Mouse (Mus musculus) C2C12 (cell line): Measurements from ENCODE around the gene Shkbp1. TPM values are rescaled to one million over a fixed set of nuclear protein-coding genes. Genes with fewer than 3 reads are reported as not detected.

Source experiments
- H3K27me3 ChIP-seq: one replicate; pipeline ENCODE4 v1.6.1; 2011; ENCODE audit not compliant: control insufficient read depth, insufficient read depth, insufficient read length
- H3K36me3 ChIP-seq: one replicate; pipeline ENCODE4 v1.6.1; 2011; ENCODE audit not compliant: control insufficient read depth, insufficient read depth
- H3K4me3 ChIP-seq: one replicate; pipeline ENCODE4 v1.5.1; 2011; ENCODE audit warnings: mild to moderate bottlenecking, control low read depth; ENCODE audit not compliant: poor library complexity, insufficient read depth, severe bottlenecking
- H3K79me2 ChIP-seq: one replicate; pipeline ENCODE4 v1.6.1; 2011; ENCODE audit not compliant: control insufficient read depth, insufficient read depth
- H3K79me3 ChIP-seq: one replicate; pipeline ENCODE4 v1.6.1; 2011; ENCODE audit warnings: low read depth, control low read depth
- H3ac ChIP-seq: one replicate; pipeline ENCODE3; 2011; ENCODE audit warnings: low read depth; ENCODE audit not compliant: control insufficient read depth, insufficient read length
- CEBPB ChIP-seq: IDR thresholded peaks from one replicate; pipeline ENCODE4 v1.6.1; 2011; ENCODE audit warnings: low read depth, mild to moderate bottlenecking, control low read depth, moderate library complexity
- CTCF ChIP-seq: IDR thresholded peaks from one replicate; pipeline ENCODE4 v1.5.1; 2011; ENCODE audit not compliant: control insufficient read depth, insufficient read depth, insufficient read length
- FOSL1 ChIP-seq: IDR thresholded peaks from one replicate; pipeline ENCODE4 v1.8.0; 2011; ENCODE audit warnings: mild to moderate bottlenecking, low read length; ENCODE audit not compliant: poor library complexity, insufficient read depth, severe bottlenecking
- MAX ChIP-seq: IDR thresholded peaks from one replicate; pipeline ENCODE4 v1.6.1; 2011; ENCODE audit warnings: mild to moderate bottlenecking, control low read depth
- MYOD1 ChIP-seq: IDR thresholded peaks from one replicate; pipeline ENCODE4 v1.6.1; 2011; ENCODE audit warnings: low read depth; ENCODE audit not compliant: control insufficient read depth, insufficient read length
- MYOG ChIP-seq: IDR thresholded peaks from one replicate; pipeline ENCODE4 v1.6.1; 2011; ENCODE audit not compliant: control insufficient read depth, insufficient read length; ENCODE audit errors: extremely low read depth
- USF1 ChIP-seq: IDR thresholded peaks from one replicate; pipeline ENCODE4 v1.6.1; 2011; ENCODE audit warnings: low read depth, mild to moderate bottlenecking, control low read depth, moderate library complexity
- polyA plus RNA-seq: library from polyadenylated mRNA; unstranded; fragments of >200 nt; fragmentation: generic; extraction: Trizol; gene quantifications from one replicate; pipeline ENCODE4 v1.2.1, GENCODE M21; 2012; ENCODE audit warnings: missing spikeins

Gene Shkbp1
- polyA plus RNA-seq, 1 experiment, result 27.6 TPM

- TF ChIP-seq CTCF, result no peak
- TF ChIP-seq MYOD1, result no peak
- no peak for TF ChIP-seq FOSL1
- H3K4me3 ChIP-seq, result no peak overlapping the region
Measured at GRCm38 (mm10) chr7:27308821-27309549, 46.8 kb downstream of the Shkbp1 start.

GRCm38 (mm10) chr7:27307551-27307950 is 48.3 kb downstream of the Shkbp1 start:
- TF ChIP-seq MYOD1, result no peak
- TF ChIP-seq CEBPB, result no peak
- TF ChIP-seq MAX, result no peak
- TF ChIP-seq CTCF, result no peak
- no peak for TF ChIP-seq MYOG
- TF ChIP-seq USF1, result no peak
- TF ChIP-seq FOSL1, result no peak
- Histone ChIP-seq H3K4me3 (no peak overlapping the region), H3K27me3 (no peaks in the 10 kb centered on the region), H3K36me3 (no peaks in the 10 kb centered on the region), H3ac (no peak overlapping the region), H3K79me3 (no peaks in the 10 kb centered on the region), H3K79me2 (no peaks in the 10 kb centered on the region)

More at GRCm38 (mm10) chr7:27308821-27309549, 46.8 kb downstream of the Shkbp1 start:
- Histone ChIP-seq H3K36me3 (peaks cover 8% of the 10 kb centered on the region), H3ac (no peak overlapping the region), H3K27me3 (no peaks in the 10 kb centered on the region), H3K79me3 (no peaks in the 10 kb centered on the region), H3K79me2 (no peaks in the 10 kb centered on the region)

DNA sequence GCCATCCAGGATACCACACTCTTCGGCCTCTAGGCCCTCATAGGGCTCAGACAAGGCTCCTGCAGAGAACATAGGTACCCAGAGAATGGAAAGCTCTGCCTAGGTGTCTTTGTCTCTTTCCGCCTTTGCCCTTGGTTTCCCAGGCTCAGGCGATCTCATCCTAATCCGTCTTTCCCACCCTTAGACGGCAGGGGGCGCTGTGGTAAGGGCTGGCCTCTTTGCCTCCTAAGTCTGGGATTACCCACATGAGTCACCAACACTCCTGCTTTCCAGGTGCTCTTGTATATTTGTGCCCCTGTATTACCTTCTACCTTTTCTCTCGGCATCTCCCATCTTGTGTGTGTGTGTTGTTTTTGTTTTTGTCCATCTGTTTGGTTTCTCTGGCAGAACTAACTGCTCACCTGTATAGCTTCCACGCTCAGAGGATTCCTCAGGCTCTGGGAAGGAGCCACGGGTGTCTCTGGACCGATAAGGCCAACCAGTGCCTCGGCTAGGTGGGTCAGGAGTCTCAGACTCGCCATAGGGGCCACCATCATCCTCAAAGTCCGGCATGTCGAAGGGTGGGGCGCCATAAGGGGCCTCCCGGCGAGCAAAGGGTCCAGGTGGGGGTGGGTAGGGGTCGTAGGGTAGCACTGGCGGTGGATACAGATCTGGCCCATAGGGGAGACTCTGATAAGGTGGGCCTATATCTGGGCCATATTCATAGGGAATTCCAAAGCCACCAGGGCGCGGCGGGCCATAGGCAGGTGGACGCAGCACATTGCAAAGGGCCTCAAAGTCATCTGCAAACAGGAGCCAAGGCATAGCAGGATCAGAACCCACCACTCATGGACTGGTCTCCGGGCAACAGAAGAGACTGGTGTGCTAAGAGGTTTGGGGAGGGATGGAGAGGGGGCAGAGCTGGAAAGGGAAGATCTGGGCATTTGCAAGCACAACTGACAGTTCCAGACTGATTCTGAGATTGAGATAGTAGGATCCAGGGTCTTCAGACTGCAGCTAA is 49.4 kb downstream of the Shkbp1 start:
- Histone ChIP-seq H3K27me3 (no peaks in the 10 kb centered on the region), H3K79me3 (no peaks in the 10 kb centered on the region), H3ac (no peak overlapping the region), H3K36me3 (no peaks in the 10 kb centered on the region), H3K4me3 (no peak overlapping the region), H3K79me2 (no peaks in the 10 kb centered on the region)
- TF ChIP-seq MAX, result no peak
- TF ChIP-seq FOSL1, result no peak
- no peak for TF ChIP-seq CEBPB
- TF ChIP-seq USF1, result no peak
- TF ChIP-seq MYOG, result no peak

DNA sequence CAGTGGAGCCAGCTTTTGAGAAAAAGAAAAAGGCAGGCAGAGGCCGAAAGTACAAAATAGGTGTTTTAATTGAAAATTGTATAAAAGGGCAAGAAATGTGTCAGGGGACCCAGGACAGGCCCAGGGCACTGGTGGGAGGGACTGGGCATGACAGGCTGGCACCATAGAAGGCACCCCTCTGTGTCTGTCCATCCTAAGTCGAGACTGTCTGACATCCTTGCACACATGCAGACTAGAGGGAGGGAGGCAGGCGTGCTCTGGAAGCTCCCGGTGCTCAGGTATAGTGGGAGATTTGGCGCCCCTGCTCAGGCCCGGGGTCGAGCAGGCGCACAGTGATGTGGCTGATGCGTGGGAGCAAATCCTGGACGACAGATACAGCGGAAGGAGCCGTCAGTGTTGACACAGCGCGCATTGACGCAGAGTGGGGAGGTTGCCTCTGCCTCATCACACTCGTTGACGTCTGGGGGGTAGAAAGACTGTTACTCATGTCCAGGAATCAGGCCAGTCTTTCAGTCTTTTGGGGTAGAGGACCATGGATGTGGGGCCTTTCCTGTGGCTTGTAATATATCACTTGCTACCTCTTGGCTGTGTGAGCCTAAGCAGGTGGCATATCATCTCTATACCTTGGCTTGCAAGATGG is 50.6 kb downstream of the Shkbp1 start:
- TF ChIP-seq USF1, result no peak
- no peak for TF ChIP-seq MAX
- TF ChIP-seq FOSL1, result no peak
- no peak for TF ChIP-seq MYOG
- no peak for TF ChIP-seq MYOD1
- no peak for TF ChIP-seq CEBPB
- no peak for TF ChIP-seq CTCF
- no peak overlapping the region for H3K4me3 ChIP-seq
- no peaks in the 10 kb centered on the region for H3K27me3 ChIP-seq
- H3K79me3 ChIP-seq, result no peaks in the 10 kb centered on the region
- H3K79me2 ChIP-seq, result no peaks in the 10 kb centered on the region
- H3K36me3 ChIP-seq, result no peaks in the 10 kb centered on the region
- H3ac ChIP-seq, result no peak overlapping the region

GRCm38 (mm10) chr7:27302172-27302571 is 53.6 kb downstream of the Shkbp1 start:
- Histone ChIP-seq H3K36me3 (no peaks in the 10 kb centered on the region), H3K79me2 (no peaks in the 10 kb centered on the region), H3K27me3 (no peaks in the 10 kb centered on the region), H3K79me3 (no peaks in the 10 kb centered on the region), H3ac (no peak overlapping the region), H3K4me3 (no peak overlapping the region)
- TF ChIP-seq CTCF (peak; percentile 18), FOSL1 (no peak)
